Mouse (Mus musculus): Measurements from ENCODE around the gene Fam83g.

Fam83g gene

DNA sequence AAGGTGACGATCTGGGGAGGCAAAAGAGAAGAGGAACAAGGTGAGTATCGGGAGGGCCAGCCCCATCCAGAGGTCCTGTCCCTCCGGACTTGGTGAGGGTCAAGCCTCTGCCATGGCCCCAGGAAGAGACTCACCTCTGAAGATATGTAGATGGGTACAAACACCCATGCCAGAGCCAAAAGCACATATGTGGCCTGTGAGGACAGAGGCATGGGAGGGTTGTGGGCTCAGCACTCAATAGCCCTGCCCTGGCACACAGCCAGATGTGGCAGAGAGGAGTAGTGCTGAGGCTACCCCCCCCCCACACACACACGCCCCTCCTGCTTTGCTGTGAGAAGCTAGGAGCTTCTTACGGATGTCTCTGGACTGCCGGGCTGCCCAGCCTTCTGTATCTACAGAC, 31.2 kb downstream of the Fam83g start:
- DNase-seq (ENCODE audit: low spot score), result no peak

DNA sequence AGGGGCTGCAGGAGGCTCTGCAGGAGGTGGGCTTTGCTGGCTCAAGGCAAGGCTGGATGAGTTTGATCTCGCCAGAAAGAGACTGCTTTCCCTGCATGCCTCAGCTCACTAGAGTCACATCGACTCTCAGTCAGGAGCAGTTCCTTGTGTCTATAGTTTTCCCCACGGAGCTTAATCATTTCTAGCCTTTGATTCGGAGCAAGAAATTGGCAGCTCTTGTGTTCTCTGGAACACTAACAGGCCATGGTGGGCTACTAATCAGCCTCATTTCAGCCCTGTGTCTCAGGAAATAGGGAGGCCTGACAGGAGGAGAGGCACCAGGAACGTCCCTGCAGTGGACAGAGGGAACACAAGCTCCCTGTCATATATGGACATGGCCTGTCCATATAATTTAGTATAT, 34.1 kb downstream of the Fam83g start:
- no peak for DNase-seq (ENCODE audit: low spot score)

GRCm38 (mm10) chr11:61719387-61719786, 35.5 kb downstream of the Fam83g start:
- DNase-seq (ENCODE audit: low spot score), result no peak

DNA sequence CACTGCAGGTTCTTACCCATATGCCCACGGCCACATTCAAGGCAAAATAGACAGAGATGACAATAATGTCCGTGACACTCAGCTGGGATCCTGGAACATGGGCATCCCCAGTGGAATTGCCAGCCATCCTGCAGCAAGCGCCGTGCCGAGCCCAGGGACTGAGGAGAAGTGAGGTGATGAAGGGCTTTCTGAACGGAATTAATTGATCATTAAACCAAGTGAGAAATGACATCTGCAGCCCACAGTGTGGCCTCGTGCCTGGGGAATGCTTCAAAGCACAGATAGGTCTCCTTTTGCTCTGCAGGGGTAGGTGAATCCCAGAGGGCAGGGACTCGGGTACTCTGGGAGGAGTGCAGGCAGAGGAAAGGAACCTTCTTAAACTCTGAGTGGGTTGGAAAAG, 35.9 kb downstream of the Fam83g start:
- DNase-seq (ENCODE audit: low spot score), result no peak

GRCm38 (mm10) chr11:61720636-61721035, 36.7 kb downstream of the Fam83g start, which contains the start of gene Slc5a10:
Gene Slc5a10, minus strand, starts transcription at chr11:61720826.
- DNase-seq (ENCODE audit: low spot score), result no peak

DNA sequence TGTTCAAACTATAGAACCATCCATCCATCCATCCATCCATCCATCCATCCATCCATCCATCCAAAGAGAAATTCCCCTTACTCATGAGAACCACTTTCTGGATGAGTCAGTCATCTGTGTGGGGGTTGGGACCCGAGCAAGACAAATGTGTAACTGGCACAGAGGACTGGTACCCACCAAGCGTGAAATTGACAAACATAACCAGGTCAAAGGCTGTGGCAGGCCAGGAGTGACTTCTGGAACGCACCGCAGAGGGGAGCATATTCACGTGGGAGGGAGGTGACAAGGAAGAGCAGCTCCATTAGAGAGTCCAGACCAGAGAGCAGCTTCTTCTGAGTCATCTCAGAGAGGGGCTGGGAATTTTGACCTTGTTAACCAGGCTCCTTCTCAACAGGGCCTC, 38.2 kb downstream of the Fam83g start:
- no peak for DNase-seq (ENCODE audit: low spot score)

DNA sequence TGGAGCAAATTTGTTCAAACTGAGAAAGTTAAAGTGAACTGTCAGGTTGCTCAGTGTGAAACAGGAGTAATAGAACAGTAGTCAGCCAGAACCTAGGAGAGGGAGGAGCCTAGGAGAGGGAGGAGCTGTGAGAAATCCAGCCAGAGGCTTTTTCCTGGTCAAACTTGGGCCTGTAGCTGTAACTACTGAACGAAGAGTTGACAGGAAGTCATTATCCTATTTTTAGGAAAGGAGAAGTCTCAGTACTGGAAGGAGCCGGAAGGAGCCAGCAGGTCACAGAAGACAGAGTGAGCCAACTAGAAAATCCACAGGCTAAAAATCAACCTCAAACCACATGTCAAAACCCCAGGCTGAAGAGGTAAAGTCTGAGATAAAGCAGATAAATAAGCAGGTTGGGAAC, 44.1 kb downstream of the Fam83g start:
- DNase-seq (ENCODE audit: low spot score), result peak; percentile 18

DNA sequence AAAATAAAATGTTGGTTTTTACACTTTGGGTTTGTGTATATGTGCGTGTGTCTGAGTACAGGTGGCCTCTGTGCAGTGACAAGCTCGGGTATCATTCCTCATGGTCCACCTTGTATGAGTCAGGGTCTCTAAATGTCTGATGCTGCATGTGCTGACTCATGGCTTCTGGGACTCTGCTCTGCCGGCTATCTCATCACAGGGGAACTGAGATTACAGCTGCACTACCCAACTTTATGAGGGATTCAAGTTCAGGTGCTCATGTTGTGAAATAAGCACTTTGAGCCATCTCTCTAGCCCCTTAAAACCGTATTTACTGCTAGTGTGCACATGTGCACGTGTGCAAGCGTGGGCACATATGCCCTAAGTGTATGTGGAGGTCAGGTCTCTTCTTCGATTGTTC, 48.8 kb downstream of the Fam83g start:
- no peak for DNase-seq (ENCODE audit: low spot score)

GRCm38 (mm10) chr11:61737290-61737689, 53.4 kb downstream of the Fam83g start:
- DNase-seq (ENCODE audit: low spot score), result no peak

GRCm38 (mm10) chr11:61740500-61740899, 56.6 kb downstream of the Fam83g start:
- DNase-seq (ENCODE audit: low spot score), result no peak

GRCm38 (mm10) chr11:61743768-61744167, 59.9 kb downstream of the Fam83g start:
- no peak for DNase-seq (ENCODE audit: low spot score)

DNA sequence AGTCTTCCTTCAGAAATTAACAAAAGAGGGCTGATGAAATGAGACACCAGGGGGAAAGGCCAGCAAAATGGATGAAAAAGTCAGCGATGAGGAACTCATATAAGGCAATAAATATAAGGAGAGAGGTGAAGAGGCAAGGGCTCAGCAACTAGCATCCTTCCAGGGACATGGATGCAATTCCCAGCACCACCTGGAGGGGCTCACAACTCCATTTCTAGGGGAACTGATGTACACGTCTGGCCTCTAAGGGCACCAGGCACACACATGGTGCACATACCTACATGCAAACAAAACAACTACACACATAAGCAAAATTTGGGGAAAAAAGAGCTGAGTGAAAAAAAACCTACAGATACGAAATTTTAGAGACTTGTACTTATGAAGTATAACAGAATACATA, 60.6 kb downstream of the Fam83g start:
- no peak for DNase-seq (ENCODE audit: low spot score)

GRCm38 (mm10) chr11:61745781-61746180, 61.9 kb downstream of the Fam83g start:
- DNase-seq (ENCODE audit: low spot score), result no peak

GRCm38 (mm10) chr11:61747161-61747560, 63.3 kb downstream of the Fam83g start:
- DNase-seq (ENCODE audit: low spot score), result peak; percentile 29

DNA sequence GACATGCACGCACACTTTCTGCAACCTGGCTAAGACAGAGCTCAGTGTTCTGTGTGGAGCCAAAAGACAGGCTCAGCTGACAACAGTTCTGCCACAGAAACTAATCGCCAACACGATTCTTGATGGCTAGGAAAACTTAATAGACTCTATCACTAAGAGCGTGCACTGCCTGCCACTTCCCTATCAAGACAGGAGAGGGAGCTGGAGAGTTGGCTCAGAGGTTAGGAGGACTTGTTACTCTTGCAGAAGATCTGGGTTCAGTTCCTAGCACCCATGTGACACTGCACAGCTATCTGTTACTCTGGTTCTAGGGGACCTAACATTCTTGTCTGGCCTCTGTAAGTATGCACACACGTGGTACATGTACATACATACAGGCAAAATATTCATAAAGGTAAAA, 67.7 kb downstream of the Fam83g start:
- DNase-seq (ENCODE audit: low spot score), result peak; percentile 24

DNA sequence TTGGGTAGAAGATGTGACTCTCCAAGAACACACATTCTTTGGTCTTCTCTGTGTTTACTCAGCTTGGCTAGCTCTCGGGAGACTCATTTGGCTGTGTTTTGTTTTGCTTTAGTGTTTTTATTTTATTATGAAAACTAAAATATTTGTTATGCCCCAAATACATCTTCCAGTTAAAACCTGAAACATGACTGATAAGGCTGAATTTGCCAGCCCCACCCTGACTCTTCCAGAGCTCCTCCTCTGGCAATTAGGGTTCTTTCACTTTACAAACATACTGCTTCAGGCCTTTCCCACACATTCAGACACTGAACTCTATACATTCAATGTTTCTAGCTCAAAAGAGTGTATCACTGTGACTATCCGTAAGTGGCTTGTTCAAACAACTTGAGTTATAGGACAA, 73.3 kb downstream of the Fam83g start:
- DNase-seq (ENCODE audit: low spot score), result peak; percentile 49
